Mouse (Mus musculus): ENCODE measurements around the gene Ttc36. TPM values are rescaled to one million over a fixed set of nuclear protein-coding genes. Genes with fewer than 3 reads are reported as not detected.

The Ttc36 gene
- total and polyA plus RNA-seq, 2 experiments = 1,193 to 2,094 TPM

DNA sequence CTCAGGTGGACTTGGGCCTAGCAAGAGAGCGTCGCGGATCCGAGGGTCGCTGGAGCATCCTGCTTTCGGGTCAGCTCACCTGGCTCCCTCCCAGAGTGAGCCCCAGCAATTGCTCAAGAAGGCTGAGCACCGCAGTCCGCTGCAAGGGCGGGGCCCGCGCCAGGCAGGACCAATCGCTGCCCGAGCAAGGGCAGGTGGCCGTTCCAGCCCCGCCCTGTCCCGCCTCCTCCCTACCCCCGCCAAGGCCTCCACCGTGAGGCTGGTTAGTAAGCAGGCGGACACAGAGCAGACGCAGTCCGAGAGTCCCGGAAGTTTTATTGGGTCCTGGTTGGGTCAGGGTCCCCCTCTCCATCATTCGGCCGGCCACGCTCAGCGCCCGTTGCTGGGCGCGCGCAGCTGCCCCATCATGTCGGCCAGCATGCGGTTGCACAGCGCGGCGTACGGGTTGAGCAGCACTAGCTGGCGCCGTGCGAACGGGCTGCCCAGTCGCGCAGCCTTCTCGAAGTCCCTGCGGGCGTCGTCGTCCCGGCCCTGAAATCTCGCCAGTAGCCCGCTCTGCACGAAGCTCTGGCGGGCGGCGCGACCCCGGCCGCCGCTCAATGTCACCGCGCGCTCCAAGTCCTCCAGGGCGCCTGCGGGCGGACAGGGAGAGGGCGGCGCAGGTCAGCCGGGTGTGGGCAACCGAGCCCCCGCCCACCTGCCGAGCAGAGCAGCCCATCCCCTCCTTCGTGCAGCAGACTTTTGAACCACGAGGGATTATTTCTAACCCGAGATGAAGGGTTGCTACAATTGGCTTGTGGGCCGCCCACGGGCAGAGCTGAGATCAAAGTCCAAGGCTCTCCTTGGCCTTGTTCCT is 3.5 kb downstream of the Ttc36 start, which contains the start of gene Tmem25:
TSS of gene Tmem25 (minus strand) at position 206 of the 856 bp plus-strand sequence.
- peaks cover 19% of the 10 kb centered on the region; the same call in 1 of the 2 replicates for H3K36me3 ChIP-seq (ENCODE audit: control insufficient read depth, insufficient read depth, low read length)
- peak; percentile 84 for TF ChIP-seq POLR2A (IDR thresholded peaks at IDR 0.05; ENCODE audit: extremely low read depth, insufficient read depth, low read length)
- TF ChIP-seq CTCF (IDR thresholded peaks at IDR 0.05; ENCODE audit: low read depth, low read length) = 0 out of 2 replicates have a peak, but pooled peaks have one; percentile 5
- no peaks in the 10 kb centered on the region for H3K27me3 ChIP-seq (ENCODE audit: control insufficient read depth, insufficient read depth, low read length)
- H3K4me1 ChIP-seq (ENCODE audit: control insufficient read depth, insufficient read depth, low read length) = peaks cover 18% of the 10 kb centered on the region
- peak; percentile 96 for DNase-seq (ENCODE audit: extremely low read depth, low read depth, low spot score)
- H3K4me3 ChIP-seq (ENCODE audit: insufficient read depth, low read depth, low read length) = peak within 1 kb of the TSS; percentile 64
- H3K79me2 ChIP-seq (ENCODE audit: control insufficient read depth, insufficient read depth, low read length) = peaks cover 7% of the 10 kb centered on the region; the same call in 1 of the 2 replicates
- H3K27ac ChIP-seq (replicated peaks; ENCODE audit: insufficient read depth, low read depth, low read length) = peak within 1 kb of the TSS; percentile 91
- under 1% methylated on average over 75 of the region's 75 CpGs for WGBS
- H3K9ac ChIP-seq (ENCODE audit: low read depth, low read length) = peak within 1 kb of the TSS; percentile 89

GRCm38 (mm10) chr9:44798298-44798697 is 4.6 kb downstream of the Ttc36 start:
- Histone ChIP-seq H3K4me1 (ENCODE audit: control insufficient read depth, insufficient read depth, low read length) (peaks cover 15% of the 10 kb centered on the region), H3K27ac (replicated peaks; ENCODE audit: insufficient read depth, low read depth, low read length) (peak overlapping the region; percentile 27; the same call in 1 of the 2 replicates), H3K4me3 (ENCODE audit: insufficient read depth, low read depth, low read length) (no peak overlapping the region), H3K36me3 (ENCODE audit: control insufficient read depth, insufficient read depth, low read length) (peaks cover 24% of the 10 kb centered on the region; the same call in 1 of the 2 replicates), H3K27me3 (ENCODE audit: control insufficient read depth, insufficient read depth, low read length) (no peaks in the 10 kb centered on the region), H3K9ac (ENCODE audit: low read depth, low read length) (peak overlapping the region; percentile 36), H3K79me2 (ENCODE audit: control insufficient read depth, insufficient read depth, low read length) (peaks cover 7% of the 10 kb centered on the region; the same call in 1 of the 2 replicates)
- DNase-seq (ENCODE audit: extremely low read depth, low read depth, low spot score) = no peak
- 65% methylated on average over 7 of the region's 7 CpGs for WGBS
- no peak for TF ChIP-seq CTCF (IDR thresholded peaks at IDR 0.05; ENCODE audit: low read depth, low read length)
- no peak for TF ChIP-seq POLR2A (IDR thresholded peaks at IDR 0.05; ENCODE audit: extremely low read depth, insufficient read depth, low read length)

DNA sequence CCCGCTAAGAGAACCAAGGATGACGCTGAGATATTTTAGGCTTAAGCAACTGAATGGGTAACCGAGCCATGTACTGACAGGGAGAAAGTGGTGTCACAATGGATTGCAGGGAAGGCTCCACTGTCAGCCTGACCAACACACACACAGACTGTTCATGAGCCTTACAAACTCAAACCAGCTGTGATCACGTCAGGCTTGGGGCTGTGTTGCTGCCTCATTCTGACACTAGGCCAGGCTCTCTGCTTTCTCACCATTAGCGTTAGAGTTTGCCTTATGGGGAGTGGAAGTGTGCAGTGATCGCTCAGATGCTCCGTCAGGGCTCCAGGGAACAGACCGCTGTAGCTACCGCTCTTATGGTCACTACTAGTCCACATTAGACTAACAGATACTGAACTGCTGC is 10.0 kb downstream of the Ttc36 start:
- peaks cover 27% of the 10 kb centered on the region for H3K36me3 ChIP-seq (ENCODE audit: control insufficient read depth, insufficient read depth, low read length)
- H3K27me3 ChIP-seq (ENCODE audit: control insufficient read depth, insufficient read depth, low read length) = no peaks in the 10 kb centered on the region
- no peak overlapping the region for H3K27ac ChIP-seq (replicated peaks; ENCODE audit: insufficient read depth, low read depth, low read length)
- DNase-seq (ENCODE audit: extremely low read depth, low read depth, low spot score) = no peak
- no peaks in the 10 kb centered on the region for H3K4me1 ChIP-seq (ENCODE audit: control insufficient read depth, insufficient read depth, low read length)
- 81% methylated on average over 9 of the region's 9 CpGs for WGBS
- no peak overlapping the region for H3K4me3 ChIP-seq (ENCODE audit: insufficient read depth, low read depth, low read length)
- no peak overlapping the region for H3K9ac ChIP-seq (ENCODE audit: low read depth, low read length)
- H3K79me2 ChIP-seq (ENCODE audit: control insufficient read depth, insufficient read depth, low read length) = no peaks in the 10 kb centered on the region
- TF ChIP-seq POLR2A (IDR thresholded peaks at IDR 0.05; ENCODE audit: extremely low read depth, insufficient read depth, low read length) = no peak
- TF ChIP-seq CTCF (IDR thresholded peaks at IDR 0.05; ENCODE audit: low read depth, low read length) = no peak

- TF ChIP-seq POLR2A (IDR thresholded peaks at IDR 0.05; ENCODE audit: extremely low read depth, insufficient read depth, low read length) (no peak), CTCF (IDR thresholded peaks at IDR 0.05; ENCODE audit: low read depth, low read length) (peak; percentile 82)
- H3K27me3 ChIP-seq (ENCODE audit: control insufficient read depth, insufficient read depth, low read length) = no peaks in the 10 kb centered on the region
- H3K9ac ChIP-seq (ENCODE audit: low read depth, low read length) = peak overlapping the region; percentile 88
- peak overlapping the region; percentile 66 for H3K4me3 ChIP-seq (ENCODE audit: insufficient read depth, low read depth, low read length)
- peaks cover 3% of the 10 kb centered on the region; the same call in 1 of the 2 replicates for H3K4me1 ChIP-seq (ENCODE audit: control insufficient read depth, insufficient read depth, low read length)
- H3K36me3 ChIP-seq (ENCODE audit: control insufficient read depth, insufficient read depth, low read length) = 0 out of 2 replicates have a peak, but pooled peaks cover under 1% of the 10 kb centered on the region
- H3K79me2 ChIP-seq (ENCODE audit: control insufficient read depth, insufficient read depth, low read length) = no peaks in the 10 kb centered on the region; the same call in 1 of the 2 replicates
- under 1% methylated on average over 41 of the region's 41 CpGs for WGBS
- H3K27ac ChIP-seq (replicated peaks; ENCODE audit: insufficient read depth, low read depth, low read length) = peak overlapping the region; percentile 79
- DNase-seq (ENCODE audit: extremely low read depth, low read depth, low spot score) = peak; percentile 84
Measured at GRCm38 (mm10) chr9:44772750-44773651, 29.9 kb downstream of the Ttc36 start.

DNA sequence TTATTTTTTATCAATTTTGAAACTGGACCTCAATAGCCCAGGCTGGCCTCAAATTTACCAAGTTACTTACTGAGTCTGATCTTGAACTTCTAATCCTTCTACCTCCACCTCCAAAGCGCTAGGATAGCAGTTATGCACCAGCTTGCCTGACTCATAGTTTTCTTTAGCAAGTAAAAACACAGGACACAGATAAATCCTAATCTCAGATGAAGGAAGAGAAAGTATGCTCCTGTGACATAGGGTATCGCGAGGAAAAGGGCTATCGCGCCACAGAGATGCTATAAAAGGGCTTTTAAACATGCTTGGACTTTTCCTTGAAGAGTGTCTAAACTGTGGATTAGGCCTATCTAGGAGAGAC is 30.5 kb downstream of the Ttc36 start:
- TF ChIP-seq POLR2A (IDR thresholded peaks at IDR 0.05; ENCODE audit: extremely low read depth, insufficient read depth, low read length) (no peak), CTCF (IDR thresholded peaks at IDR 0.05; ENCODE audit: low read depth, low read length) (no peak)
- DNase-seq (ENCODE audit: extremely low read depth, low read depth, low spot score) = no peak
- H3K36me3 ChIP-seq (ENCODE audit: control insufficient read depth, insufficient read depth, low read length) = no peaks in the 10 kb centered on the region
- H3K79me2 ChIP-seq (ENCODE audit: control insufficient read depth, insufficient read depth, low read length) = peaks cover 2% of the 10 kb centered on the region
- no peak overlapping the region for H3K4me3 ChIP-seq (ENCODE audit: insufficient read depth, low read depth, low read length)
- H3K9ac ChIP-seq (ENCODE audit: low read depth, low read length) = no peak overlapping the region
- no peaks in the 10 kb centered on the region for H3K27me3 ChIP-seq (ENCODE audit: control insufficient read depth, insufficient read depth, low read length)
- peak overlapping the region; percentile 26; the same call in 1 of the 2 replicates for H3K27ac ChIP-seq (replicated peaks; ENCODE audit: insufficient read depth, low read depth, low read length)
- H3K4me1 ChIP-seq (ENCODE audit: control insufficient read depth, insufficient read depth, low read length) = peaks cover 3% of the 10 kb centered on the region; the same call in 1 of the 2 replicates
- 21% methylated on average over 5 of the region's 5 CpGs for WGBS

Data from liver, adult 2 months (tissue).